Mouse (Mus musculus): ENCODE measurements around the gene Grid1. TPM values are rescaled to one million over a fixed set of nuclear protein-coding genes. Genes with fewer than 3 reads are reported as not detected.
A peak's percentile ranks its signal among the peaks of the same experiment; 100 is the strongest.

The Grid1 gene
- total and polyA plus RNA-seq, 2 experiments from 2014 or later, result 9.2 to 28.3 TPM

DNA sequence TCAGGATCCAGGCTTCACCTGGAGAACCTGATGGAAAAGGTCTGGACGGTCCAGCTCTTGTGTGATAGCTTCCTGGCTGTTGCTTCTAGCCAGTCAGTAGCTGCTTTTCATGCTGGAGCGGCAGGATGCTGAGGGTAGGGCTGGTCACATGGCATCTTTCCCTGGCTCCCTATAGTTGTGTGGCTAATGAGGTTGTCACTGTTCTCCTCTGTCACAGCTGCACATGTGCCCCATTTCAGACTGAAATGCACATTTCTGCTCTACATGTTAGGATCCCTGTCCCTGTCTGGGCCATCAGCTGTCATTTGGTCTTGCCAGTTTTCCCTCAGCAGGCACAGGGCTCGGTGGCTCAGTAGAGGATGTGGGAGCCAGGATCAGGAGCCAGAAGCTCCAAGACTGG, 17.2 kb downstream of the Grid1 start:
- Histone ChIP-seq H3K4me1 (ENCODE audit: insufficient read depth) (no peaks in the 10 kb centered on the region), H3K36me3 (ENCODE audit: insufficient read depth) (no peaks in the 10 kb centered on the region), H3K27ac (ENCODE audit: low read depth, low read length) (no peak overlapping the region), H3K9me3 (ENCODE audit: low read length) (no peaks in the 10 kb centered on the region), H3K27me3 (ENCODE audit: insufficient read depth, low read length) (no peaks in the 10 kb centered on the region), H3K4me3 (ENCODE audit: low read depth, low read length) (no peak overlapping the region), H3K4me2 (ENCODE audit: low read depth) (no peak overlapping the region), H3K9ac (no peak overlapping the region)
- no peak for TF ChIP-seq CTCF (IDR thresholded peaks at IDR 0.05; ENCODE audit: low read depth)
- no peak for ATAC-seq
- no peak for DNase-seq
- WGBS, result 78% methylated on average over 3 of the region's 3 CpGs

DNA sequence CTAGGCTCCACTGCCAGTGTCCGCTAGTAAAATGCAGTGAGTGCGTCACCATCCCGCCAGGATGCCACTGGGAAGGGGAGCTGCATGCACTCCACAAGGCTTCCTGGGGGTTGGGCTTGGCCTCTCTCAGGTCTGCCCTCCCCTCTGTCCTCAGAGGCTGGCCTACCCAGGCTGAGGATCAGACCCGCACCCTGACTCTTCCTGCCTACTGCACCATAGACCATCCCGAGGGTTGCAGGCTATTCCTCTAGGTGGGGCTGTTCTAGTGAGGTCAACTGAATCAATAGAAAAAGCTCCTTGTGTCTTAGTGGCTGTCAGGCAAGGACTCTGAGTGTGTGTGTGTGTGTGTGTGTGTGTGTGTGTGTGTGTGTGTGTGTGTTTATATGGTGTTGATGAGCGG, 19.1 kb downstream of the Grid1 start:
- no peaks in the 10 kb centered on the region for H3K9me3 ChIP-seq (ENCODE audit: low read length)
- H3K36me3 ChIP-seq (ENCODE audit: insufficient read depth), result no peaks in the 10 kb centered on the region
- no peak for DNase-seq
- no peak overlapping the region for H3K27ac ChIP-seq (ENCODE audit: low read depth, low read length)
- ATAC-seq, result no peak
- H3K27me3 ChIP-seq (ENCODE audit: insufficient read depth, low read length), result no peaks in the 10 kb centered on the region
- no peak overlapping the region for H3K9ac ChIP-seq
- WGBS, result 83% methylated on average over 6 of the region's 6 CpGs
- H3K4me3 ChIP-seq (ENCODE audit: low read depth, low read length), result no peak overlapping the region
- no peak overlapping the region for H3K4me2 ChIP-seq (ENCODE audit: low read depth)
- no peaks in the 10 kb centered on the region for H3K4me1 ChIP-seq (ENCODE audit: insufficient read depth)
- TF ChIP-seq CTCF (IDR thresholded peaks at IDR 0.05; ENCODE audit: low read depth), result no peak

- Histone ChIP-seq H3K36me3 (ENCODE audit: insufficient read depth) (no peaks in the 10 kb centered on the region), H3K9me3 (ENCODE audit: low read length) (no peaks in the 10 kb centered on the region), H3K4me2 (ENCODE audit: low read depth) (no peak overlapping the region), H3K27me3 (ENCODE audit: insufficient read depth, low read length) (no peaks in the 10 kb centered on the region), H3K4me3 (ENCODE audit: low read depth, low read length) (no peak overlapping the region), H3K9ac (no peak overlapping the region), H3K4me1 (ENCODE audit: insufficient read depth) (no peaks in the 10 kb centered on the region), H3K27ac (ENCODE audit: low read depth, low read length) (no peak overlapping the region)
- 75% methylated on average over 4 of the region's 4 CpGs for WGBS
- ATAC-seq (0 out of 2 replicates have a peak, but pooled peaks have one; percentile 14), DNase-seq (no peak)
- TF ChIP-seq CTCF (IDR thresholded peaks at IDR 0.05; ENCODE audit: low read depth), result no peak
Observed at GRCm38 (mm10) chr14:34839898-34840297, 20.0 kb downstream of the Grid1 start.

- no peaks in the 10 kb centered on the region for H3K27me3 ChIP-seq (ENCODE audit: insufficient read depth, low read length)
Observed at GRCm38 (mm10) chr14:34843579-34843978, 23.7 kb downstream of the Grid1 start.

DNA sequence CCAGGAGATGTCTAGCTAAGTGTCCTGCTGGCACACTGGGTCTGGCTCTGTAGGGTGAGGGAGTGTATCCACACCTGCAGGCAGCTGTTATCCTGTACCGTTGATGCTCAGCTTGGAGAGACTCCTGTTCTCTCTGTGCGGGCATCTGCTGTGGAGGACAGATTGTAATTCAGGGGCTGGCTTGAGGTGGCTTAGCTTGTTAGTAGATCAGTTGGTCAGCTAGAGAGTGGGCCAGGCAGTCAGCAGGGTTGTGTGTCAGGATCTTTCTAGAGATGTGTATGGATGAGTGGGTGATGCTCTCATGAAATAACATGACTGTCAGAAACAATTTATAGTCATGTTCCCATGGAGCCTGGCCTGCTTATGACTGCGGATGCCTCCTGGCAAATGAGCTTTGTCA, 24.3 kb downstream of the Grid1 start:
- TF ChIP-seq CTCF (IDR thresholded peaks at IDR 0.05; ENCODE audit: low read depth), result no peak
- H3K4me3 ChIP-seq (ENCODE audit: low read depth, low read length), result no peak overlapping the region
- no peaks in the 10 kb centered on the region for H3K27me3 ChIP-seq (ENCODE audit: insufficient read depth, low read length)
- H3K9ac ChIP-seq, result no peak overlapping the region
- WGBS, result 88% methylated on average over 3 of the region's 3 CpGs
- no peak overlapping the region for H3K27ac ChIP-seq (ENCODE audit: low read depth, low read length)
- no peaks in the 10 kb centered on the region for H3K4me1 ChIP-seq (ENCODE audit: insufficient read depth)
- no peaks in the 10 kb centered on the region for H3K36me3 ChIP-seq (ENCODE audit: insufficient read depth)
- H3K4me2 ChIP-seq (ENCODE audit: low read depth), result no peak overlapping the region
- no peak for DNase-seq
- no peaks in the 10 kb centered on the region for H3K9me3 ChIP-seq (ENCODE audit: low read length)
- ATAC-seq, result no peak

More at GRCm38 (mm10) chr14:34843579-34843978, 23.7 kb downstream of the Grid1 start:
- ATAC-seq, result no peak
- Histone ChIP-seq H3K36me3 (ENCODE audit: insufficient read depth) (no peaks in the 10 kb centered on the region), H3K27ac (ENCODE audit: low read depth, low read length) (no peak overlapping the region), H3K4me1 (ENCODE audit: insufficient read depth) (no peaks in the 10 kb centered on the region), H3K4me2 (ENCODE audit: low read depth) (no peak overlapping the region), H3K4me3 (ENCODE audit: low read depth, low read length) (no peak overlapping the region), H3K9me3 (ENCODE audit: low read length) (no peaks in the 10 kb centered on the region), H3K9ac (no peak overlapping the region)
- WGBS, result 88% methylated on average over 5 of the region's 5 CpGs
- no peak for DNase-seq
- TF ChIP-seq CTCF (IDR thresholded peaks at IDR 0.05; ENCODE audit: low read depth), result no peak

DNA sequence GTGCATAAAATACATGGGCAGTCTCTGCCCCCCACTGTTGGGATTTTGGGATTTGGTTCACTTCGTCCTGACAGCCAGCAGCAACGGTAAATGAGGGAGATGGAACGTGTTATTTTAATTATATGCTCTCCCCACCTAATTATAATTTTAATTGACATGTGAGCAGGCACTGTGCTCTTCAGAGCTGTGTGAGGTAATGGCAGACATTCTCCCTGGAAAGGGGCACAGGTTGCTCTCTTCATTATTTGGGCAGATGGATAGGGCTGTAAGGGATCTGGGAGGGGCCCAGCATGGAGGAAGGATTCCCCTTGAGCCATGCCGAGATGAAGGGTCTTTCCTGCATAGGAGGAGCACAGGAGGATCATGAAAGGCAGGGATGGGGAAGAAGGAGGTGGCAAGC, 26.9 kb downstream of the Grid1 start:
- DNase-seq (no peak), ATAC-seq (peak; percentile 34; the same call in 1 of the 2 replicates)

DNA sequence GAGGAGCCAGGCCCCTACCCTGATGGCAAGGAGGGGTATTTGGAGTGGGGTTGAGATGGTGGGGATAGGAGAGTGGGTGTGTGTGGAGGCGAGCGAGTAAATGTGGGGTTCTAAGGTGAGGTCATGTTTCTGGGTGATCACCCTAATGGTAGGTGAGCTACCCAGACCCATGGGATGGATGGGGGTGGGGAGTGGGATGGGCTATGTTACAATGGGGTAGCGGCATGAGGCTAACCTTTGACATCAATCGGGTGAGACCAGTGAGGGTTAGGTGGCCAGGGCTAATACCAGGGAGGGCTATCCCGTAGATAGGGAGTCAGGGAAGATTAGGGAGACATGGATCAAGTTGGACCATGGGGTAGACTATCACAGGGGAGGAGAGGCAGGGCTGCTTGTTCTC, 27.7 kb downstream of the Grid1 start:
- Histone ChIP-seq H3K4me2 (ENCODE audit: low read depth) (no peak overlapping the region), H3K4me3 (ENCODE audit: low read depth, low read length) (no peak overlapping the region), H3K27me3 (ENCODE audit: insufficient read depth, low read length) (no peaks in the 10 kb centered on the region), H3K9me3 (ENCODE audit: low read length) (no peaks in the 10 kb centered on the region), H3K4me1 (ENCODE audit: insufficient read depth) (no peaks in the 10 kb centered on the region), H3K36me3 (ENCODE audit: insufficient read depth) (no peaks in the 10 kb centered on the region), H3K27ac (ENCODE audit: low read depth, low read length) (no peak overlapping the region), H3K9ac (no peak overlapping the region)
- no peak for TF ChIP-seq CTCF (IDR thresholded peaks at IDR 0.05; ENCODE audit: low read depth)
- DNase-seq (no peak), ATAC-seq (no peak)
- 90% methylated on average over 5 of the region's 5 CpGs for WGBS

More for the DNA sequence above, 26.9 kb downstream of the Grid1 start:
- no peak for TF ChIP-seq CTCF (IDR thresholded peaks at IDR 0.05; ENCODE audit: low read depth)
- Histone ChIP-seq H3K9me3 (ENCODE audit: low read length) (no peaks in the 10 kb centered on the region), H3K4me1 (ENCODE audit: insufficient read depth) (no peaks in the 10 kb centered on the region), H3K27ac (ENCODE audit: low read depth, low read length) (no peak overlapping the region), H3K4me2 (ENCODE audit: low read depth) (no peak overlapping the region), H3K27me3 (ENCODE audit: insufficient read depth, low read length) (no peaks in the 10 kb centered on the region), H3K36me3 (ENCODE audit: insufficient read depth) (no peaks in the 10 kb centered on the region), H3K4me3 (ENCODE audit: low read depth, low read length) (no peak overlapping the region), H3K9ac (no peak overlapping the region)
- WGBS, result 12% methylated on average over 4 of the region's 4 CpGs
